Mouse (Mus musculus) natural killer cell, adult 2 months (primary cell): ENCODE results near the gene Sncb.
"Not testable (repeated sequence)": the region's sequence is repeated elsewhere in the genome, so short reads cannot be mapped to it uniquely, and the experiment has no call there.

ENCODE experiments used
- DNase-seq, 2 experiments: peaks; one replicate each; pipeline ENCODE4 v3.0.0; 2022; ENCODE audit warnings: low spot score in 2 of 2

The Sncb gene

DNA sequence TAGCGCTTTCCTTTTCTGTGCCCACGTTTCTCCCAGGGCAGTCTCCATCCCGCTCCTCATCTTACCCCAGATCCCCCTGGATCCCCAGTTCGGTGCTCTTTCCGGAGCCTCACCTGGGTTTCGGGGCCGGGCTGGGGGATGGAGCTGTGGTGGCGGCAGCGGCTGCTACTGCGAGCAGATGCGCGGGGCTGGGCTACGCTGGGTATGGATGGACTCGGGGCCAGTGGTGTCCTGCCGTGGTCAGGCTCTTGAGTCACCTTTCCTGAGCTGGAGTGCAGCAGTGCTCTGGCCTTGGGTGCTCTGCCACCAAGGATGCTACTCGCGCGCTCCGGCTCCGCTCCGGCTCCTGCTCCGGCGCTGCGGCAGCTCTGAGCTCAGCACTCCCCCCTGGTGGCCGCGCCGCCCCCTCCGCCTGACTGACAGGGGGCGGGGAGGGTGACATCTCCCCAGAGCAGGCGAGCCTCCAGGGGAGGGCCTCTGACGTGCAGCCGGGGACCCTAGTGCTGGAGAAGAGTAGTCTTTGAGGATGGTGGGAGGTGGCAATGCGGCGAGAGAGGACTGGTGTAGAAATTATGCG lies at the start of gene Sncb:
Gene Sncb (minus strand): TSS at position 404 of the 577 bp plus-strand sequence.
- DNase-seq, result peak; percentile 26 to 61

GRCm38 (mm10) chr13:54813381-54813780 lies 47.0 kb upstream of the Sncb start:
- DNase-seq, result no peak

GRCm38 (mm10) chr13:54811476-54811875 lies 45.1 kb upstream of the Sncb start:
- no peak for DNase-seq

DNA sequence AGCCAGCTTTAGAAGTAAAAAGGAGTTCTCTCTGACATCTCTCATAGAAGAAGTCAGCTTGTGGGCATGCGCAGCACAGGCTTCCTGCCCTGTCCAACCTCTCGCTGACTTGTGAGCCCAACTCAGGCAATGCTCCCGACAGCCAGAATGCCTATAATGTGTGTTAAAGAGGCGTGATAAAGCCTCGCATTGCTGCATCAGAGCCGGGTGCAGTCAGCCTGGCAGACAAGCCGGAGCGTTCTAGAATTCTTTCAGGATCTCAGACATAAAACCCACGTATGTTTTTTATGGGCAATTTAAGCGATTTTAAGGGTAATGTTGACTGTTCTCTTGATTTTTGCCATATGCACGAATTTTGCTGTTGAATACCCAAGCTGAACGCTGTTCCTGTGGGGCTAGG lies 41.7 kb upstream of the Sncb start:
- no peak for DNase-seq

- no peak for DNase-seq
Observed at GRCm38 (mm10) chr13:54806434-54806976, 40.1 kb upstream of the Sncb start.

DNA sequence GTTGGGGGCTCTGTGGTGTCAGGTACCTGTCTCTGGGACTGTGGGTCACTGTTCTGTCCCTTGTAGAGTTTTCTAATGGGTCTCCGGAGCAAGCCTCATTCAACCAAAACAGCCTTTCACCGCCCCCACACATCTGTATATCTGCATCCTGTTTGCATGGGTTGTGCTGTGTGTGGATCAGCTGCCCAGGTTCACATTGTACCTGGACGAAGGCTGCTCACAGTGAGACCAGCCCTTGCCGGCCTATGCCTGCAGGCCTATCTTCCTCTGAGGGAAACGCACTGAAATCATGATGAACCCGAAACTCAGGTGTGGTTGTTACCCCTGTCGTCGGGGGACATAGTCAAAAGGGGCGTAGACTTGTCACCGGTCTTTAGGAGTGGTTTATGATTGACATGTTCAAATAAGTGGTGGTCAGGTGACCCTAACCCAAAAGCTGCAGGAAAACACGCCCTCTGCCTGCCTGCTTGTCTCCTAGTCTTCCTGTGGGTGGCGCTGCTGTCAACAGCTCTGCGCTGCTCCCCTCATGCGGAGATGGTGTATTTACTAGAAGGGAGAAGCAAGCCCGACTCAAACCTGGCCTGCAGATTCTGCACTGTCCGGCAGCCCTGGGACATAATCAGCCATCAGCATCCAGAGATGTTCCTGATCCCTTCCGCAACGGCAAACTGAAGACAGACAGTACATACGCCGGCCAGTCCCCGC lies 38.9 kb upstream of the Sncb start:
- DNase-seq, result no peak

- no peak for DNase-seq
Observed at GRCm38 (mm10) chr13:54803010-54803409, 36.6 kb upstream of the Sncb start.

GRCm38 (mm10) chr13:54800206-54800605 lies 33.8 kb upstream of the Sncb start:
- no peak for DNase-seq

DNA sequence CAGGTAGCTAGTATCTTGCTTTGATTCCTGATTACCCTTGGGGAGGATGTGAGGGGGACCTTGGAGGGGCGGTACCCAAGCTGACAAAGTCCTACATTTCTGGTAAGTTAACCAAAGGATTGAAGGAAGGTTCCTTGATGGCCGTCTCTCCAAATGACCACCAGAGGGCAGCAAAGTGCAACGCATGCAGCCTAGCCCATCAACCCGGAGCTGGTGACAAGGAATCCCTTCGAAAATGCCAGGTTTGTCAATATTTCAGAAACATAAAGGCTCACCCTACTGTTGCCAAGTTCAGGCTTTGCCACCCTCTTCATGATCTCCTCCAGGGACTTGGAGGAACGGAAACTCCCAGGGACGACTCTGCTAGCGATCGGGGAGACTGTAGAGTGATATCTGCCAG lies 33.3 kb upstream of the Sncb start:
- DNase-seq, result peak; percentile 47 to 65

- no peak for DNase-seq
Observed at GRCm38 (mm10) chr13:54798740-54799139, 32.3 kb upstream of the Sncb start.

DNA sequence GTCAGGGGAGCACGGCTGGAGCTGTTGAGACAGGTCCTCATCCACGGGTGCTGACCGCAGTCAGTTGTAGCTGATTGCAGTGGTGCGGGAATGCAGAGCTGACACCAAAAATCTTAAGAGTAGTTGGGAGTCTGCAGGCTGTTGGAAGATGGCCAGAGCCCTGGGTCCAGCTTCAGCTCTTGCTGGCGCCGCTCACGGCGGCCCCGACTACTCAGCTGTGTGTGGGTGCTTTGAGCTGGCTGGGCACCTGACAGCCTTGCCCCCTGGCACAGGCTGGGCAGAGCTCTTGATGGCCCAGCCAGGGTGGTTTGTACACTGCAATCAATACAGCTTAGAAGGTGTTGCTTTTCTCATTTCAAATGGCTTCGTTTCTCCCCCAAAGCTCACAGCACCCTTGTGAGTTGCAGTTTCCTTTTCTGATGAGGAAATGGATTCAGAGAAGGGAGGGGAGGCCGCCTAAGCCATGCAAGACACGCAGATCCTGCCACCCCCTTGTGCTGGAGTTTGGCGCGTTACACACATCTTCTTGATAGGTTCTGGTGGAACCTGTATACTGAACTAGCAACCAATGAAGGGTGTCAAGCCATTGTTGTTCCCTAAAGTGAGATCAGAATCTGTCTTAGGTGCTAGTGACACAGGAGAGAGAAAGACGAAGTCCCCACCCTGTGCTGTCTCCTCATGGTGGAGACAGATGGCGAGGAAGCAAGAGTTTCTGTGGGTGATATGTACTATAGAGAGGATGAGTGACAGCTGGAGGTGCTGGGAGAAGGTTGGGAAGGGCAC lies 31.7 kb upstream of the Sncb start:
- no peak for DNase-seq

GRCm38 (mm10) chr13:54797356-54797755 lies 31.0 kb upstream of the Sncb start:
- DNase-seq, result peak in 1 of 2 experiments; percentile 21

DNA sequence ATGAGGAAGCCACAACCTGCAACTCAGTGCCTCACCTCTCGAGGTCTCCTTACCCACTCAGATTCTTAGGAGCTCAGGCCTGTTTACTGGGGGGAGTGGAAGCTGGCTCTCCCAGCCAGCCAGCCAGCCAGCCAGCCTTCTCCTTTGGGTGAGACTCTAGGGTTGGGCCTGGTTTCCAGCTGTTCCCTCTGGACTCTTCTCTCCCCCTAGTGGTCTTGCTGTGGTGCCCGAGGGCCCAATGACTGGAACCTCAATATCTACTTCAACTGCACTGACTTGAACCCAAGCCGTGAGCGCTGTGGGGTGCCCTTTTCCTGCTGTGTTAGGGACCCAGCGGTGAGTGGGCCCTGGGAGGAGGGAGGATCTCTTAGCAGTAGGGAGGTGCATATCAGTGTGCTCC lies 28.4 kb upstream of the Sncb start:
- DNase-seq, result no peak

GRCm38 (mm10) chr13:54794002-54794577 lies 27.7 kb upstream of the Sncb start:
- DNase-seq, result no peak

GRCm38 (mm10) chr13:54792259-54793230 lies 26.1 kb upstream of the Sncb start:
- DNase-seq, result peak; percentile 21 to 29

DNA sequence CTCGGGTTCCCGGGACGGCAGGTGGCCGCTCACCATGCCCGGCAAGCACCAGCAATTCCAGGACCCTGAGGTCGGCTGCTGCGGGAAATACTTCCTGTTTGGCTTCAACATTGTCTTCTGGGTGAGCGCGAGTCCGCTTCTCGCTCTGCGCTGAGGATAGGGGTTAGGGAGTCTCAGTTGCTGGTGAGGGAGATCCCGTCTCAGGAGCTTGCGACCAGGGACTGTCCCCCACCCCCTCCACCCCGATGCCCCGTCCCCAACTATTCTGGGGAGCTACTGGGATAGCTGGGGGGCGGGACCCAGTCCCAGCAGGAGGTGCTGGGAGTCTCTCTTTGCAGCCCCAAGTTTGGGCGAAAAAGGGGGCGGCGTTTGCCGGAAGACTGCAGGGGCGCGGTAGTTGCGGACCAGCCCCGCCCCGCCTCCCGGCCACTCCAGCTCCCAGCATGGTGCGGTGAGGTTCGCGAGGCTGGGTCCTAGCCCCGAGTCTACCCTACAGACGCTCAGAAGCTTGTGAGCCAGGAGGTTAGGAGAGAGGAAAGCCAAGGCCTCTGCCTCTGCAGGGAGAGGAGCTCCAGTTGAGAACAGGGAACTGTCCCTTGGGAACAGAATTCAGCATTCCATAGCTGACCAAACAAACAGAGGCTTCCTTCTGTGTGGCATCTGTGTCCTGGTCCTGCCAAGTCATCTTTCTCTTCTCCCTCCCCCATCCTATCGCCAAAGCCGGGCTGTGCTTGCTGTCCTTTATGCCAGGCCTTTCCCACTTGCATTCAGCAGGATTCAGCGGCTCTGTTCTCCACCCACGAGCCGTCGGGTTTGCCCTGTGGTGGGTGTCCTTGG lies 23.4 kb upstream of the Sncb start:
- DNase-seq, result no peak

GRCm38 (mm10) chr13:54788740-54789560 lies 22.6 kb upstream of the Sncb start, which contains the start of gene Tspan17:
Gene Tspan17, plus strand, starts transcription at chr13:54789377.
- peak; percentile 95 to 96 for DNase-seq

DNA sequence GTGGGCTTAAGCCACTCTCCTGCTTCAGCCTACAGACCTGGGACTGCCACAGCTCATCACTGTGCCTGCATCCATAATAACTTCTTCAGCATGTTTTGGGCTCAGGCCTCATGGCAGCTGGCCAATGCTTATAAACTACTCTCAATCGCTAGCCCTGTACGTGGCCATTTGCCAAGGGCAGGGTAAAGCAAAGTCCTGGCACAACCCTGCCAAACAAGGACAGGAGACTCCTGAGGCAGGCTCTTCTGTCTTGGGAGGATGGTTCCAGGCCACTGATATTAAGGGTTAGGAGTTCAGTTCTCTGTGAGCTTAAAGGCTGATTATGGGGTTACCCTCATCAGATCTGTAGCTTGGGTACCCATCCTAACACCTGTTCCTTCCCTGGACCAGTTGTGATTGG lies 21.2 kb upstream of the Sncb start:
- DNase-seq, result not testable (repeated sequence)

DNA sequence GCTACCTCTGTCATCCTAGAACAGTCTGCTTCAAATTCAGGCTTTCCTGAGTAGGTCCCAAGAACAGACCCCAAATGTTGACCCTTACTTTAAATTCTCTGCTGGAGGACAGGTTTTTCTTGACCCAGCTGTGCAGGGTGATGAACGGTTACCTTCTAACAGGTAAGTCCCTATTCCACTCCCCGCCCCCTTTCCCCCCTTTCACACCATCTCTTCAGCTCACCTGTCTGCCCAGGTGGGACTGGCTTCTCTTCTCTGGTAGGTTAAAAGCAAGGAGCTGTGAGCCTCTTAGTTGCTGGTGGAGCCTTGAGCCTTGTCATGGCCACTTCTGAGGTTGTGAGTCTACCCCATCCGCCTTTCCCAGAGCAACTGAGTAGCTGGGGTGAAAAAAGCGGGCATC lies 17.3 kb upstream of the Sncb start, which contains the start of gene Eif4e1b:
Gene Eif4e1b (plus strand): TSS at position 301 of the 400 bp plus-strand sequence.
- DNase-seq, result no peak
